Mouse (Mus musculus) small intestine, adult 2 months (tissue): ENCODE results near the gene Foxj2.

Source experiments
- CTCF ChIP-seq: fragments of 200-500 bp; IDR thresholded peaks from 2 replicates; pipeline ENCODE4 v1.5.1; 2012; ENCODE audit warnings: low read depth, mild to moderate bottlenecking, control low read depth, inconsistent platforms, low read length, moderate library complexity, mixed read lengths; ENCODE audit not compliant: insufficient replicate concordance, insufficient read length; ENCODE audit errors: extremely low read depth
- POLR2A ChIP-seq: fragments of 200-500 bp; IDR thresholded peaks from 2 replicates; pipeline ENCODE4 v1.6.1; 2012; ENCODE audit warnings: low read depth, mild to moderate bottlenecking, control low read depth, inconsistent platforms, low read length, moderate library complexity

DNA sequence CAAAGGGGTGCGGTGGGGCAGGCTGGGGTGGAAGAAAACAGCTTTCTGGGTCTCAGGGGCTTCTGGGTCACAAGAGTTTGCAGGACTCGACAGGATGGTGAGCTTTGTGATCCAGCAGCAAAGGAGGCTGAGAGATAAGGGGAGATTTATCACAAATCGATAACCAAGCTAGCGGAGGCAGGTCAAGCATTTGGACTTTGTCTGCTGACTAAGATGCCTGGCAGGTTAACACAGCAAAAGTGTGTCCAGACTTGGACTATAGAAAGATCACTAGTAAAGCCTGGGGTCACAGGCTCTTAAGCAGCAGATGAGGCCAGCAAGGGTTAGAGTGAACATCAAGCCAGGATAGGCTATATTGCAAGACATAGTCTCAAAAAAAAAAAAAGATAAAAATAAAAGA, 38.5 kb upstream of the Foxj2 start:
- TF ChIP-seq CTCF (no peak), POLR2A (no peak)
